Mouse (Mus musculus): Measurements from ENCODE around the gene Adsl.

Adsl gene

DNA sequence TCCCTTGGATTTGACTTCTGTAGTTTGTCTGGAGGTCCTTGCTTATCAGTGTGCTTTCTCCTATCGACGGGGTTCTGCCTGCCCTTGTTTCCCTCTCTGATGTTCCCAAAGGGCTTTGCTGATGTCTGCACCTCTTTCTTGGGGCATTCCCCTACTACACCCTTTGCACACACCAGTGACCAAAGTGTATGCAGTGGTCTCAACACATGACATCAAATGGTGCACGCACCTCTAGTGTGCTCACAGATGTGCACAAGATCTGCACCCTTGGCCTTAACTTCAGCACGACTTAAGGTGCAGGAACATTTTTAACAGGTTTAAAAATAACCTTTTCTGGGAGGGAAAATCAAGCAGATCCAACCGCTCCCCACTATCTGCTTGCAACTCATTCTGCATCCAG, 8.9 kb upstream of the Adsl start:
- in situ Hi-C loops (cut with MboI, MseI): no loop called here

DNA sequence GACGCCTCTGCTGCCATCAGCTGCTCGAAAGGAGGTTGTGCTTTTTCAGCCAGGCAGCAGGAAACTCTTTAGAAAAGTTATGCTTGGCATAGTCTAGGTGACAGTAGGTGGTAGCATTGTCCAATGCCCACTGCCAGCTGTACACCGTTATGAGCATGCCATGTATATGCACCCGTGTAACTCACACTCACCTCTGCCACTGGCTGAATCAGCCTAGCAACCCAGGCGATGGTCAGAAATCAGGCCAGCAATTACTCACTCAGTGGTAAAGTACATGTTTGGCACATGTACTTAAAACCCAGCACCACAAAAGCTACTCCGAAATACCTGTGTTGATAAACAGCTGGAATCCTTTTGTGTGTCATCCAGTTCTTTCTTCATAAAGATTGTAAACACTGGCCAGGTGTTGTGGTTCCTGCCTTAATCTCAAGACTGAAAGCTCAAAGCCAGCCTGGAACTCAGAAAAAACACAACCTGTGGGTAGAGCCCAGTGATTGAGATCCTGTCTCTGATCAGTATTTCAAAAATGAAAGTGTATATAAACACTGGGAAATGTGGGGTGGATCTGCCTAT, 6.7 kb upstream of the Adsl start:
- in situ Hi-C loops (cut with MboI, MseI): loop anchor here (5.0 kb wide), 1 partner anchor 89 kb away; no protein-coding TSS in a partner anchor

- in situ Hi-C loops (cut with MboI, MseI): loop anchor here (5.0 kb wide), 1 partner anchor 239 kb away; no protein-coding TSS in a partner anchor
These were observed 2.4 kb upstream of the Adsl start for GRCm38 (mm10) chr15:80945851-80946250.

GRCm38 (mm10) chr15:80949431-80949830, 1.1 kb downstream of the Adsl start:
- in situ Hi-C loops (cut with MboI, MseI): loop anchor here (5.0 kb wide), 1 partner anchor 242 kb away; no protein-coding TSS in a partner anchor

GRCm38 (mm10) chr15:80950055-80950454, 1.8 kb downstream of the Adsl start:
- in situ Hi-C loops (cut with MboI, MseI): no loop called here

- in situ Hi-C loops (cut with MboI, MseI): no loop called here
These were observed 5.7 kb downstream of the Adsl start for GRCm38 (mm10) chr15:80953971-80954370.

DNA sequence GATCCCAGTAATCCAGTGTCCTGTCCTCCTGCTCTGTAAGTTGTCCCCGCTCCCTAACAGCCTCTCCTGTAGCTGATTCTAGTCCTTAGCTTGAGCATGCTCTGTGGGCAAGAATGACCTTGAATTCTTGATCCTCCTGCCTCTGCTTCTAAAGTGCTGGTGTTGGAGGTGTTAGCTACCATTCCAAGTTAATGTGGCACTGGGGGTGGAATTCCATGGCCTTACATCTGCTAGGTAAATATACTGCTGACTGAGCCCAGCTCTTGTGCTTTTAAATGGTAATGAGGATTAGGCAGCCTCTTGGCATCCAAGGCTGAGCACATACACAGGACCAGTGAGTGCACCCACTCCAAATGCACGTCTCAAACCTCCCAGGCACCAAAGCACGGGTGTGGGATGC, 6.6 kb downstream of the Adsl start:
- in situ Hi-C loops (cut with MboI, MseI): no loop called here

DNA sequence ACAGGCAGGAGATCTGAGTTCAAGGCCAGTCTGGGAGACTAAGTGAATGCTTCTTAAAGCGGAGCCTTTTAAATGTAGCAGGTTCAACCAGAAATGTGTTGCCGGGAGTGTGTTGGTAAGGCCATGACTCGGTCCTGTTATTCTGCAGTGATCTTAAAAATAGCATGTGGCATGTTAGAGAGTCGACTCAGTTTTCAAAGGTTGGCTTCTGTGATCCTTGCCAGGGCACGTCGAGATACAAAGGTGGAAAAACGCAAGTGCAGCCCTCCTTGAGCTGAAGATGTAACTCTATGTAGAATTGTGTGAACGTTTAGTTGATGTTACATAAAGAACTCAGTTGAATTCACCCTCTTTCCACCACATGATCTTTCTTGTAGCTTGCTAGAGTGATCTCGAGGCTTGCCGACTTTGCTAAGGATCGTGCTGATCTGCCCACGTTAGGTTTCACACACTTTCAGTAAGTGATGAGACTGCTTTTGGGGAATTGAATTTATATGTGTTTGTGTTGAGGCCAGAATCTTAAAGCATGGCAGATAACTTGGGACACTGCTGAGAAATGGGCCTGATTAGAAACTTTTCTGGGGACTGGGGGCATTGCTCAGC, 7.6 kb downstream of the Adsl start:
- in situ Hi-C loops (cut with MboI, MseI): no loop called here

DNA sequence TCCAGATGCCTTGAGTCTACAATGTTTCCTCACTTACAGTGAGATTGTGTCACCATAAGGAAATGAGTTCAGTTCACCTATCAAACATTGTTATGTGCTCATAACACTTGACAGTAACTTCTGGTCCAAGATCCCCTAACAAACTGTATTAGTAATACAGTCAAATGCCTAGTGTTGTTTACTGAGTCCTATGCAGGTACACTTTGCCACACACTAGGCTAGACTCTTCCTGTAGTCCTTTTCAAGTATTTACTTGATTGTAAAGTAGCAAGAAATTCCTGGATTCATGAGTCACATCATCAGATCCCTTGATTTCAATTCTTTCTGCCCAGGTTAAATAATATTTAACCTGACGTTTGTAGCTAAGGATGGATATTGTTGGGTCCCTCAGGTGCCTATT, 21.1 kb downstream of the Adsl start:
- in situ Hi-C loops (cut with MboI, MseI): no loop called here

GRCm38 (mm10) chr15:80974311-80974710, 26.0 kb downstream of the Adsl start:
- in situ Hi-C loops (cut with MboI, MseI): no loop called here

- in situ Hi-C loops (cut with MboI, MseI): no loop called here
These were observed 27.4 kb downstream of the Adsl start for GRCm38 (mm10) chr15:80975666-80976065.

- in situ Hi-C loops (cut with MboI, MseI): no loop called here
These were observed 29.5 kb downstream of the Adsl start, which contains the start of gene Sgsm3 for GRCm38 (mm10) chr15:80977620-80978334. TSS of gene Sgsm3 (plus strand) at chr15:80977765.

DNA sequence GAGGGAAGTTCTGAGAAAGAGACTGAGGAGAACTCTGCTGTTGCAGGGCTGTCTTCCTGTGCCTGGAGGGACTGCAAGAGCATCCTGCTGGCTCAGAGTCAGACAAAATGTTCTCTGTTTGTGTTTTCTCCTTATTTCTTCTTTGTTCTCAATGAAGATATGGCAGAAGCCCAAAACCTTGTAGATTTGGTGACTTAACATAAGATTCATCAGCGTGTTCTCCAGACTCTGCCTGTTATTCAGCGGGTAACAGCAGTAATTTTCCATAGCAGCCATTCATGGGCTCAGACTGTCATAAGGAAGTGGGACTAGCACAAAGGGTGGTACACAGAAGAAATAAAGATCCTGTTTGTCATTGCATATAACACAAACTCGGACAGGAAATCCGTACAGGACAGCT, 31.3 kb downstream of the Adsl start:
- in situ Hi-C loops (cut with MboI, MseI): no loop called here

GRCm38 (mm10) chr15:80981176-80981575, 32.9 kb downstream of the Adsl start:
- in situ Hi-C loops (cut with MboI, MseI): no loop called here

DNA sequence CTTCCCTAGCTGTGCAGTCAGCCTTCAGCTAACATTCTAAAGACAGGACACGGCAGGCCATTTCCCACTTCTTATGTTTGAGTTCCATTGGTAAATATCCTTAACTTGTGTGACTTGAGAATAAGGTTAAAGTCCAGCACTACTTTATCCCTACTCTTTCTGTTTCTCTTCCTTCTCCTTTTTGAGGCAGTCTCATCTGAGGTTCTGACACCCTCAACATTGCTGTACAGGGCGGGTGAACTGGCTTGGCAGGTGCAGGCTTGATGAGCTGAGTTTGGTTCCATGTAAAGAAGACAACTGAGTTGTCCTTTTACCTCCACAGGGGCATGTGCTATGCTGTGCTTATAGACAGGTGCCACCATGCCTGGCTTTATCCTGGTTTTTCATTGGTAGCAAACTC, 35.0 kb downstream of the Adsl start:
- in situ Hi-C loops (cut with MboI, MseI): no loop called here

- in situ Hi-C loops (cut with MboI, MseI): no loop called here
These were observed 40.0 kb downstream of the Adsl start for GRCm38 (mm10) chr15:80988331-80988730.

DNA sequence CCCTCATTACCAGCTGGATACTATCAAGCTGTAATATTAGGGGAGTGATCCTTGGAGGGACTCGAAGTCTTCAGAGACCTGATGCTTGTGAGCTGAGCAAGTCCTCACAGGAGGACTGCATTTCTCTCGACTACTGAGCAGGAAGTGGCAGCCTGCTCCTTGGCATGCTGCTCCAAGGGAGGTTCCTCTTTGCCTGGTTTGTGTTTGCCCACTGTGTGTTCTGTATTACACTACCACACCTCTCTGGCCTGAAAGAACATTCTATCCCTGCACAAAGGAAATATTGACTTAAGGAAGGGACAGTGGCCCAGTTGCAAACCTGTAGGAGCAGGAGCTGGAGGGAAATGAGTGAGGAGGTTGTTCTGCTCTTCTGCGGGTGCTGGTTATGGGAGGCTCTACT, 41.4 kb downstream of the Adsl start:
- in situ Hi-C loops (cut with MboI, MseI): no loop called here

GRCm38 (mm10) chr15:80994959-80995358, 46.7 kb downstream of the Adsl start:
- in situ Hi-C loops (cut with MboI, MseI): no loop called here

DNA sequence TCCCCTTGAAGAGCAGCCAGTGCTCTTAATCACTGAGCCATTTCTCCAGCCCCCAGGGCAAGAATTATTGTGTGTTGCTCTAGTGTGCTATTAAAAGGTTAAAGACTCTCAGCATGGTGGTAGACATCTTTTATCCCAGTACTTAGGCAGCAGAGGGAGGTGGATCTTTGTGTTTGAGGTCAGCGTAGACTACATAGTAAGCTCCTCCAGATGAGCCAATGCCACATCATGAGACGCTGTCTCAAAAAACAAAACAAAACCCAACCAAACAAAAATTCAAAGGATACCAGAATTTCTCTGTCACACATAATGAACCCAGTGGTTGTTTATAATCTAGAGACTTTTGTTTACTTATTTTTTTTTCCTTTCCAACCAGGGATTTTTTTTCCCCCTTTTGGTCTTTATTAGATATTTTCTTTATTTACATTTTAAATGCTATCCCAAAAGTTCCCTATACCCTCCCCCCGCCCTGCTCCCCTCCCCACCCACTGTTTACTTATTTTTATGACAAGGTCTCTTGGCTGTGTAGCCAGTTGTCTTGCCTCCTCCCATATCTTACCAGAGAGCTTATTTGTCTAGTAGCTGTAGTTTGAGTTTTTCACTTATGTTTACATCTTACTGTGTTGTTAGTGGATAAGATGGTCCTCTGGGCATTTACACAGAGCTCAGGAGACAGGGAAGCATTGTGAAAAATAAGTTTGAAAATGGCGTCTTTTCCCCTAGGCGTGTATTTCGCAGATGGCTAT, 48.0 kb downstream of the Adsl start:
- in situ Hi-C loops (cut with MboI, MseI): no loop called here

DNA sequence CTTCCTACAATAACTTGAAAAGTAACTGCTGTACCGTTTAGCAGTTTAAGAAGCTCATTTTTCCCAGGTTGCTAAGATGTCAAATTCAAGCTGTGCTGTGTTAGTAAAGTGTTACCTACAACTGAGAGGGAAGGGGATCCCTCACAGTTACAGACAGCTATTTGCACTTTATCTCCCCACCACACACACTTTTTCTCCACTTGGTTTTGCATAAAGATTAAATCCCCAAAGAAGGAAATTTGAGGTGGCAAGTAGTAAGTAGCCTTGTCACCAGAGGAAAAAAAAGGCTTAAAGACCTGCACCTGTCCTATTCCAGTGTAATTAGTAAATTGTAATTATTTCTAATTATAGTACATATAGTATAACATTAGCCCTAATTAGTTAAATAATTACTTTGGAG, 48.8 kb downstream of the Adsl start:
- in situ Hi-C loops (cut with MboI, MseI): no loop called here

GRCm38 (mm10) chr15:81000419-81001138, 52.3 kb downstream of the Adsl start:
- in situ Hi-C loops (cut with MboI, MseI): loop anchor here (25.0 kb wide), 1 partner anchor 1838 kb away; the partner anchor contains the start of gene Sox10
